Mouse (Mus musculus) thymus, adult 18-20 months (tissue): ENCODE measurements around the gene Akr1b10.
A peak's percentile ranks its signal among the peaks of the same experiment; 100 is the strongest.
"Not testable (repeated sequence)": the region's sequence is repeated elsewhere in the genome, so short reads cannot be mapped to it uniquely, and the experiment has no call there.

Experiments used
- DNase-seq, 2 experiments: peaks; one replicate each; pipeline ENCODE4 v3.0.0; 2022; ENCODE audit warnings: mixed read lengths in 2 of 2

Akr1b10 gene

GRCm38 (mm10) chr6:34384110-34384661, at the start of gene Akr1b10:
Gene Akr1b10 (plus strand): TSS chr6:34384218.
- DNase-seq, result peak; percentile 61 to 68

GRCm38 (mm10) chr6:34334673-34335072, 49.3 kb upstream of the Akr1b10 start:
- DNase-seq, result no peak

GRCm38 (mm10) chr6:34337799-34338198, 46.2 kb upstream of the Akr1b10 start:
- no peak for DNase-seq

- no peak for DNase-seq
These were observed 42.0 kb upstream of the Akr1b10 start for GRCm38 (mm10) chr6:34341991-34342390.

GRCm38 (mm10) chr6:34342476-34342875, 41.5 kb upstream of the Akr1b10 start:
- DNase-seq, result no peak

GRCm38 (mm10) chr6:34343426-34343825, 40.6 kb upstream of the Akr1b10 start:
- DNase-seq, result no peak

GRCm38 (mm10) chr6:34344135-34344850, 39.7 kb upstream of the Akr1b10 start:
- no peak for DNase-seq

- DNase-seq, result no peak
These were observed 39.1 kb upstream of the Akr1b10 start for GRCm38 (mm10) chr6:34344935-34345334.

- peak; percentile 41 to 42 for DNase-seq
These were observed 37.7 kb upstream of the Akr1b10 start for GRCm38 (mm10) chr6:34346096-34346898.

- no peak for DNase-seq
These were observed 33.9 kb upstream of the Akr1b10 start for GRCm38 (mm10) chr6:34350037-34350699.

GRCm38 (mm10) chr6:34351481-34351880, 32.5 kb upstream of the Akr1b10 start:
- not testable (repeated sequence) for DNase-seq

GRCm38 (mm10) chr6:34352401-34352800, 31.6 kb upstream of the Akr1b10 start:
- no peak for DNase-seq

GRCm38 (mm10) chr6:34353658-34354353, 30.2 kb upstream of the Akr1b10 start, which contains the start of gene Akr1b8:
Gene Akr1b8 (plus strand): TSS chr6:34354119.
- no peak for DNase-seq

- no peak for DNase-seq
These were observed 29.4 kb upstream of the Akr1b10 start for GRCm38 (mm10) chr6:34354354-34355348.

- no peak for DNase-seq
These were observed 28.7 kb upstream of the Akr1b10 start for GRCm38 (mm10) chr6:34355349-34355747.

GRCm38 (mm10) chr6:34355841-34356240, 28.2 kb upstream of the Akr1b10 start:
- no peak for DNase-seq

GRCm38 (mm10) chr6:34364217-34365136, 19.5 kb upstream of the Akr1b10 start:
- DNase-seq, result peak; percentile 18 to 38

GRCm38 (mm10) chr6:34367998-34368397, 16.0 kb upstream of the Akr1b10 start:
- no peak for DNase-seq

GRCm38 (mm10) chr6:34370081-34370480, 13.9 kb upstream of the Akr1b10 start:
- DNase-seq, result no peak
